9 mouse cellular contexts compared by ENCODE assay signal in genomic region chr11:113777878-113778464, GRCm38 (mm10). TPM values are rescaled to one million over a fixed set of nuclear protein-coding genes. Genes with fewer than 3 reads are reported as not detected.
A peak's percentile ranks its signal among the peaks of the same experiment; 100 is the strongest.
DNase-seq lines count a peak whose midpoint lies in the region; ATAC-seq and TF ChIP-seq lines count a peak whose summit lies in the region.
"Had no signal": no experiment of that assay in that cellular context is flagged by ENCODE, and none has a peak within 500 bp of the region (broad histone marks: within the 10 kb centered on the region; RNA-seq: fewer than 3 reads in every experiment).

No protein-coding gene starts in this region.

- no peaks in the 10 kb centered on the region for H3K27me3 ChIP-seq in forebrain, postnatal 0 days (ENCODE audit: insufficient read depth, low read length)
- H3K27me3 ChIP-seq in forebrain, embryonic 14.5 days (replicated peaks; ENCODE audit: control insufficient read depth, insufficient read depth, low read length), result no peaks in the 10 kb centered on the region
- H3K27me3 ChIP-seq in lung, embryonic 15.5 days, result no peaks in the 10 kb centered on the region
- H3K27me3 ChIP-seq in intestine, embryonic 16.5 days (replicated peaks; ENCODE audit: control insufficient read depth, insufficient read depth, low read length), result no peaks in the 10 kb centered on the region
- no peaks in the 10 kb centered on the region for H3K27me3 ChIP-seq in stomach, embryonic 15.5 days (replicated peaks)

- H3K9me3 ChIP-seq in forebrain, postnatal 0 days (ENCODE audit: low read length), result no peaks in the 10 kb centered on the region
- H3K9me3 ChIP-seq in forebrain, embryonic 14.5 days (replicated peaks; ENCODE audit: control insufficient read depth, low read length), result no peaks in the 10 kb centered on the region
- no peaks in the 10 kb centered on the region for H3K9me3 ChIP-seq in lung, embryonic 15.5 days
- no peaks in the 10 kb centered on the region for H3K9me3 ChIP-seq in intestine, embryonic 16.5 days (ENCODE audit: control insufficient read depth, low read length)
- no peaks in the 10 kb centered on the region for H3K9me3 ChIP-seq in stomach, embryonic 15.5 days

- 0 out of 2 replicates have a peak overlapping the region, but pooled peaks have one; percentile 22 for H3K9ac ChIP-seq in forebrain, postnatal 0 days
- H3K9ac ChIP-seq in forebrain, embryonic 14.5 days (ENCODE audit: low read length), result no peak overlapping the region
- no peak overlapping the region for H3K9ac ChIP-seq in lung, embryonic 15.5 days
- no peak overlapping the region for H3K9ac ChIP-seq in intestine, embryonic 16.5 days (ENCODE audit: low read depth, low read length)
- no peak overlapping the region for H3K9ac ChIP-seq in stomach, embryonic 15.5 days

- no peak for TF ChIP-seq CTCF in forebrain, postnatal 0 days (IDR thresholded peaks at IDR 0.05; ENCODE audit: low read depth)

- WGBS in forebrain, postnatal 0 days, result 86% methylated on average over 8 of the region's 8 CpGs
- 73% methylated on average over 8 of the region's 8 CpGs for WGBS in forebrain, embryonic 14.5 days
- 28% methylated on average over 8 of the region's 8 CpGs for WGBS in lung, embryonic 15.5 days
- 38% methylated on average over 8 of the region's 8 CpGs for WGBS in intestine, embryonic 16.5 days
- WGBS in stomach, embryonic 15.5 days, result 25% methylated on average over 8 of the region's 8 CpGs

- no peak overlapping the region for H3K4me3 ChIP-seq in forebrain, postnatal 0 days (ENCODE audit: low read depth, low read length)
- H3K4me3 ChIP-seq in forebrain, embryonic 14.5 days (ENCODE audit: low read depth, low read length), result no peak overlapping the region
- no peak overlapping the region for H3K4me3 ChIP-seq in lung, embryonic 15.5 days
- H3K4me3 ChIP-seq in intestine, embryonic 16.5 days (ENCODE audit: low read length), result no peak overlapping the region; the same call in 1 of the 2 replicates
- no peak overlapping the region for H3K4me3 ChIP-seq in stomach, embryonic 15.5 days (replicated peaks)

- H3K36me3 ChIP-seq in forebrain, postnatal 0 days (ENCODE audit: insufficient read depth), result no peaks in the 10 kb centered on the region
- H3K36me3 ChIP-seq in forebrain, embryonic 14.5 days (ENCODE audit: control insufficient read depth, insufficient read depth, low read length), result no peaks in the 10 kb centered on the region
- no peaks in the 10 kb centered on the region for H3K36me3 ChIP-seq in lung, embryonic 15.5 days
- H3K36me3 ChIP-seq in intestine, embryonic 16.5 days (ENCODE audit: control insufficient read depth, insufficient read depth, low read length), result no peaks in the 10 kb centered on the region
- H3K36me3 ChIP-seq in stomach, embryonic 15.5 days, result no peaks in the 10 kb centered on the region

- ATAC-seq in forebrain, postnatal 0 days, result no peak
- ATAC-seq in forebrain, embryonic 14.5 days, result no peak
- peak; percentile 50; the same call in 1 of the 2 replicates for ATAC-seq in lung, embryonic 15.5 days (ENCODE audit: borderline replicate concordance, extremely low read depth, low FRiP score, low TSS enrichment)
- ATAC-seq in intestine, embryonic 16.5 days, result peak; percentile 83
- ATAC-seq in stomach, embryonic 15.5 days (ENCODE audit: insufficient read depth, low FRiP score, low read depth), result peak; percentile 38; the same call in 1 of the 2 replicates

- peaks cover 7% of the 10 kb centered on the region; the same call in 1 of the 2 replicates for H3K4me1 ChIP-seq in forebrain, postnatal 0 days (ENCODE audit: insufficient read depth)
- peaks cover 12% of the 10 kb centered on the region for H3K4me1 ChIP-seq in forebrain, embryonic 14.5 days (ENCODE audit: control insufficient read depth, insufficient read depth, low read length)
- peaks cover 59% of the 10 kb centered on the region for H3K4me1 ChIP-seq in lung, embryonic 15.5 days
- peaks cover 28% of the 10 kb centered on the region for H3K4me1 ChIP-seq in intestine, embryonic 16.5 days (ENCODE audit: control insufficient read depth, insufficient read depth, low read length)
- peaks cover 27% of the 10 kb centered on the region for H3K4me1 ChIP-seq in stomach, embryonic 15.5 days

- H3K4me2 ChIP-seq in forebrain, postnatal 0 days (ENCODE audit: low read depth), result no peak overlapping the region
- H3K4me2 ChIP-seq in forebrain, embryonic 14.5 days (ENCODE audit: low read length), result no peak overlapping the region
- peak overlapping the region; percentile 29 for H3K4me2 ChIP-seq in lung, embryonic 15.5 days
- peak overlapping the region; percentile 40 for H3K4me2 ChIP-seq in intestine, embryonic 16.5 days (ENCODE audit: low read depth, low read length)
- peak overlapping the region; percentile 39 for H3K4me2 ChIP-seq in stomach, embryonic 15.5 days

- no peak overlapping the region for H3K27ac ChIP-seq in forebrain, postnatal 0 days (ENCODE audit: low read depth, low read length)
- H3K27ac ChIP-seq in forebrain, embryonic 14.5 days (ENCODE audit: low read depth, low read length), result no peak overlapping the region
- H3K27ac ChIP-seq in lung, embryonic 15.5 days, result peak overlapping the region; percentile 85
- H3K27ac ChIP-seq in intestine, embryonic 16.5 days (ENCODE audit: low read length), result peak overlapping the region; percentile 62
- peak overlapping the region; percentile 55; the same call in 1 of the 2 replicates for H3K27ac ChIP-seq in stomach, embryonic 15.5 days

- DNase-seq in forebrain, postnatal 0 days, result no peak
- no peak for DNase-seq in forebrain, embryonic 14.5 days (ENCODE audit: low spot score)
- no peak for DNase-seq in lung, postnatal 36 days
- no peak for DNase-seq in retina, postnatal 1 day
- no peak for DNase-seq in adrenal gland, adult 8-10 months
- DNase-seq: cerebellum, adult 18-20 months had no signal

RNA-seq across cellular contexts. Expression of gene Cdc42ep4, which starts 26.3 kb away (rescaled TPM):
- total RNA-seq in forebrain, postnatal 0 days (2014; rRNA removed), result 86.6 and 102 TPM in 2 replicates
- 75.4 and 81.0 TPM in 2 replicates for polyA plus RNA-seq in forebrain, postnatal 0 days (2015; fragmentation: Nextera tagmentation; extraction: Ambion mirVana)
- 52.4 and 61.5 TPM in 2 replicates for polyA plus RNA-seq in forebrain, embryonic 14.5 days (2014; fragmentation: Nextera tagmentation; extraction: Ambion mirVana)
- 122 TPM in 2 replicates for polyA plus RNA-seq in lung, embryonic 15.5 days (2015; fragmentation: Nextera tagmentation; extraction: Ambion mirVana)
- 59.0 and 60.3 TPM in 2 replicates for polyA plus RNA-seq in intestine, embryonic 16.5 days (2015; fragmentation: Nextera tagmentation; extraction: Ambion mirVana)
- polyA plus RNA-seq in stomach, embryonic 15.5 days (2015; fragmentation: Nextera tagmentation; extraction: Ambion mirVana), result 51.6 and 59.6 TPM in 2 replicates
- total RNA-seq in adrenal gland, adult 8-10 months (2022), result 100 to 1,000 TPM in 2 of 4 experiments, 10 to 100 TPM in 2; 90.2 to 151 (median 111) TPM

Comparison
In these comparisons a context has a peak if more than half of its experiments do, and no peak if none do; other contexts are left out.
1. ATAC-seq: peak in lung, embryonic 15.5 days (single experiment), intestine, embryonic 16.5 days (single experiment) and stomach, embryonic 15.5 days (single experiment); none in forebrain, postnatal 0 days (single experiment) and forebrain, embryonic 14.5 days (single experiment).
2. H3K27ac ChIP-seq: peak in lung, embryonic 15.5 days (single experiment), intestine, embryonic 16.5 days (single experiment) and stomach, embryonic 15.5 days (single experiment); none in forebrain, postnatal 0 days (single experiment) and forebrain, embryonic 14.5 days (single experiment).
3. H3K4me2 ChIP-seq: peak in lung, embryonic 15.5 days (single experiment), intestine, embryonic 16.5 days (single experiment) and stomach, embryonic 15.5 days (single experiment); none in forebrain, postnatal 0 days (single experiment) and forebrain, embryonic 14.5 days (single experiment).